Mouse (Mus musculus) lung, postnatal 0 days (tissue): ENCODE results near the gene Syce2.

Source experiments
- CTCF ChIP-seq: IDR thresholded peaks from 2 replicates; pipeline ENCODE4 v1.5.1; 2016; ENCODE audit warnings: antibody characterized with exemption, mild to moderate bottlenecking
- EP300 ChIP-seq: IDR thresholded peaks from 2 replicates; pipeline ENCODE4 v1.6.1; 2016; ENCODE audit warnings: antibody characterized with exemption, mild to moderate bottlenecking, control low read depth

GRCm38 (mm10) chr8:84832034-84832717 is 39.7 kb upstream of the Syce2 start:
- TF ChIP-seq EP300 = no peak
- TF ChIP-seq CTCF = no peak
